Mouse (Mus musculus) kidney, embryonic 15.5 days (tissue): ENCODE measurements around the gene Xpo4. TPM values are rescaled to one million over a fixed set of nuclear protein-coding genes. Genes with fewer than 3 reads are reported as not detected.

Experiments used
- ATAC-seq: fragments of 200-750 bp; cut with Nextera tagmentation; replicated peaks from 2 replicates; pipeline ENCODE4 v1.8.0; 2017; ENCODE audit warnings: moderate TSS enrichment; ENCODE audit not compliant: low FRiP score
- H3K27ac ChIP-seq: fragments of 300-500 bp; sonication (generic); 2 replicates; pipeline ENCODE4 v1.5.1; 2015; ENCODE audit warnings: mild to moderate bottlenecking, inconsistent platforms
- H3K27me3 ChIP-seq: fragments of 300-500 bp; sonication (generic); 2 replicates; pipeline ENCODE4 v1.6.1; 2015; ENCODE audit warnings: inconsistent platforms
- H3K36me3 ChIP-seq: fragments of 300-500 bp; sonication (generic); 2 replicates; pipeline ENCODE4 v1.6.1; 2015; ENCODE audit warnings: inconsistent platforms
- H3K4me1 ChIP-seq: fragments of 300-500 bp; sonication (generic); 2 replicates; pipeline ENCODE4 v1.6.1; 2015; ENCODE audit warnings: inconsistent platforms
- H3K4me2 ChIP-seq: fragments of 300-500 bp; sonication (generic); 2 replicates; pipeline ENCODE4 v1.6.1; 2015; ENCODE audit warnings: moderate library complexity, mild to moderate bottlenecking, inconsistent platforms
- H3K4me3 ChIP-seq: fragments of 300-500 bp; sonication (generic); replicated peaks from 2 replicates; pipeline ENCODE4 v1.5.1; 2015; ENCODE audit warnings: mild to moderate bottlenecking, inconsistent platforms
- H3K9ac ChIP-seq: fragments of 300-500 bp; sonication (generic); 2 replicates; pipeline ENCODE4 v1.6.1; 2015; ENCODE audit warnings: mild to moderate bottlenecking, inconsistent platforms
- H3K9me3 ChIP-seq: fragments of 300-500 bp; sonication (generic); replicated peaks from 2 replicates; pipeline ENCODE4 v1.6.1; 2016; ENCODE audit warnings: inconsistent platforms
- WGBS: fragments of 180-500 bp; shearing (Covaris S2); methylation state at CpG from one replicate; pipeline ENCODE4 v1.1.7; 2015; ENCODE audit warnings: mixed read lengths; 5-methylcytosine and 5-hydroxymethylcytosine counted together
- polyA plus RNA-seq: library from polyadenylated mRNA; unstranded; fragments of >200 nt; fragmentation: Nextera tagmentation; extraction: Ambion mirVana; gene quantifications from 2 replicates; pipeline ENCODE4 v1.2.1, GENCODE M21; 2015

The Xpo4 gene
- polyA plus RNA-seq, 1 experiment from 2014 or later: 24.0 TPM

- Histone ChIP-seq H3K9me3 (no peaks in the 10 kb centered on the region), H3K27me3 (no peaks in the 10 kb centered on the region), H3K36me3 (peaks cover 55% of the 10 kb centered on the region), H3K9ac (no peak overlapping the region), H3K4me1 (no peaks in the 10 kb centered on the region), H3K27ac (no peak overlapping the region), H3K4me2 (no peak overlapping the region), H3K4me3 (no peak overlapping the region)
- WGBS: 89% methylated on average over 3 of the region's 3 CpGs
- ATAC-seq: no peak
Observed at GRCm38 (mm10) chr14:57622934-57623333, 42.3 kb downstream of the Xpo4 start.

- Histone ChIP-seq H3K27me3 (no peaks in the 10 kb centered on the region), H3K4me3 (no peak overlapping the region), H3K4me1 (no peaks in the 10 kb centered on the region), H3K4me2 (no peak overlapping the region), H3K27ac (no peak overlapping the region), H3K9me3 (no peaks in the 10 kb centered on the region), H3K9ac (no peak overlapping the region), H3K36me3 (peaks cover 46% of the 10 kb centered on the region)
- 76% methylated on average over 4 of the region's 4 CpGs for WGBS
- no peak for ATAC-seq
Observed at GRCm38 (mm10) chr14:57621699-57622098, 43.5 kb downstream of the Xpo4 start.

- Histone ChIP-seq H3K4me2 (no peak overlapping the region), H3K36me3 (peaks cover 42% of the 10 kb centered on the region), H3K27me3 (no peaks in the 10 kb centered on the region), H3K9ac (no peak overlapping the region), H3K4me3 (no peak overlapping the region), H3K9me3 (no peaks in the 10 kb centered on the region), H3K27ac (no peak overlapping the region), H3K4me1 (no peaks in the 10 kb centered on the region)
- ATAC-seq: no peak
- 62% methylated on average over 4 of the region's 4 CpGs for WGBS
Observed at GRCm38 (mm10) chr14:57620598-57621236, 44.5 kb downstream of the Xpo4 start.

- Histone ChIP-seq H3K4me1 (no peaks in the 10 kb centered on the region), H3K9ac (no peak overlapping the region), H3K27ac (no peak overlapping the region), H3K27me3 (no peaks in the 10 kb centered on the region), H3K4me3 (no peak overlapping the region), H3K9me3 (no peaks in the 10 kb centered on the region), H3K4me2 (no peak overlapping the region), H3K36me3 (peaks cover 34% of the 10 kb centered on the region)
- WGBS: 52% methylated on average over 2 of the region's 2 CpGs
- no peak for ATAC-seq
Observed at GRCm38 (mm10) chr14:57619487-57619886, 45.7 kb downstream of the Xpo4 start.

GRCm38 (mm10) chr14:57617675-57618074, 47.6 kb downstream of the Xpo4 start:
- Histone ChIP-seq H3K4me2 (no peak overlapping the region), H3K27me3 (no peaks in the 10 kb centered on the region), H3K4me3 (no peak overlapping the region), H3K9ac (no peak overlapping the region), H3K36me3 (peaks cover 21% of the 10 kb centered on the region), H3K4me1 (no peaks in the 10 kb centered on the region), H3K27ac (no peak overlapping the region), H3K9me3 (no peaks in the 10 kb centered on the region)
- 92% methylated on average over 1 of the region's 1 CpGs for WGBS
- ATAC-seq: no peak

GRCm38 (mm10) chr14:57616339-57616965, 48.8 kb downstream of the Xpo4 start:
- no peak overlapping the region for H3K9ac ChIP-seq
- H3K4me1 ChIP-seq: no peaks in the 10 kb centered on the region
- H3K27me3 ChIP-seq: no peaks in the 10 kb centered on the region
- no peak overlapping the region for H3K27ac ChIP-seq
- no peak for ATAC-seq
- no peaks in the 10 kb centered on the region for H3K9me3 ChIP-seq
- 76% methylated on average over 6 of the region's 6 CpGs for WGBS
- H3K4me2 ChIP-seq: no peak overlapping the region
- no peak overlapping the region for H3K4me3 ChIP-seq
- H3K36me3 ChIP-seq: peaks cover 12% of the 10 kb centered on the region; the same call in 1 of the 2 replicates

- H3K4me1 ChIP-seq: 0 out of 2 replicates have a peak, but pooled peaks cover 5% of the 10 kb centered on the region
- no peak overlapping the region for H3K4me2 ChIP-seq
- H3K9me3 ChIP-seq: no peaks in the 10 kb centered on the region
- H3K36me3 ChIP-seq: peaks cover 14% of the 10 kb centered on the region; the same call in 1 of the 2 replicates
- no peak overlapping the region for H3K4me3 ChIP-seq
- H3K27me3 ChIP-seq: no peaks in the 10 kb centered on the region
- WGBS: 90% methylated on average over 6 of the region's 6 CpGs
- H3K9ac ChIP-seq: no peak overlapping the region
- no peak for ATAC-seq
- H3K27ac ChIP-seq: no peak overlapping the region
Observed at GRCm38 (mm10) chr14:57615828-57616227, 49.4 kb downstream of the Xpo4 start.

GRCm38 (mm10) chr14:57611034-57611433, 54.2 kb downstream of the Xpo4 start:
- H3K4me1 ChIP-seq: peaks cover 14% of the 10 kb centered on the region
- H3K9me3 ChIP-seq: no peaks in the 10 kb centered on the region
- no peak overlapping the region for H3K4me2 ChIP-seq
- peaks cover 13% of the 10 kb centered on the region for H3K36me3 ChIP-seq
- H3K4me3 ChIP-seq: no peak overlapping the region
- peak overlapping the region; percentile 61; the same call in 1 of the 2 replicates for H3K27ac ChIP-seq
- no peak; the same call in 1 of the 2 replicates for ATAC-seq
- H3K27me3 ChIP-seq: no peaks in the 10 kb centered on the region
- no peak overlapping the region for H3K9ac ChIP-seq
- WGBS: 34% methylated on average over 2 of the region's 2 CpGs

GRCm38 (mm10) chr14:57609816-57610329, 55.4 kb downstream of the Xpo4 start:
- H3K4me3 ChIP-seq: no peak overlapping the region
- peaks cover 15% of the 10 kb centered on the region for H3K36me3 ChIP-seq
- H3K27me3 ChIP-seq: no peaks in the 10 kb centered on the region
- no peak overlapping the region for H3K4me2 ChIP-seq
- no peak for ATAC-seq
- WGBS: 80% methylated on average over 4 of the region's 4 CpGs
- peaks cover 14% of the 10 kb centered on the region for H3K4me1 ChIP-seq
- H3K9me3 ChIP-seq: no peaks in the 10 kb centered on the region
- no peak overlapping the region for H3K27ac ChIP-seq
- no peak overlapping the region for H3K9ac ChIP-seq

GRCm38 (mm10) chr14:57607500-57607899, 57.7 kb downstream of the Xpo4 start:
- Histone ChIP-seq H3K4me3 (no peak overlapping the region), H3K9me3 (no peaks in the 10 kb centered on the region), H3K27me3 (no peaks in the 10 kb centered on the region), H3K4me1 (peaks cover 14% of the 10 kb centered on the region), H3K9ac (no peak overlapping the region), H3K4me2 (no peak overlapping the region), H3K27ac (no peak overlapping the region), H3K36me3 (peaks cover 33% of the 10 kb centered on the region)
- ATAC-seq: no peak
- WGBS: 27% methylated on average over 1 of the region's 1 CpGs

- Histone ChIP-seq H3K9me3 (no peaks in the 10 kb centered on the region), H3K4me2 (no peak overlapping the region), H3K4me1 (peaks cover 14% of the 10 kb centered on the region), H3K36me3 (peaks cover 40% of the 10 kb centered on the region), H3K4me3 (no peak overlapping the region), H3K27me3 (no peaks in the 10 kb centered on the region), H3K27ac (no peak overlapping the region), H3K9ac (no peak overlapping the region)
- no peak for ATAC-seq
- 56% methylated on average over 8 of the region's 8 CpGs for WGBS
Observed at GRCm38 (mm10) chr14:57606663-57607365, 58.4 kb downstream of the Xpo4 start.

- Histone ChIP-seq H3K4me2 (no peak overlapping the region), H3K36me3 (peaks cover 80% of the 10 kb centered on the region), H3K4me1 (no peaks in the 10 kb centered on the region), H3K9me3 (no peaks in the 10 kb centered on the region), H3K4me3 (no peak overlapping the region), H3K27ac (no peak overlapping the region), H3K27me3 (no peaks in the 10 kb centered on the region), H3K9ac (no peak overlapping the region)
- WGBS: 95% methylated on average over 5 of the region's 5 CpGs
- ATAC-seq: no peak
Observed at GRCm38 (mm10) chr14:57593279-57593678, 72.0 kb downstream of the Xpo4 start.
